Mouse (Mus musculus) midbrain, postnatal 0 days (tissue): Measurements from ENCODE around the gene Olfr1392. TPM values are rescaled to one million over a fixed set of nuclear protein-coding genes. Genes with fewer than 3 reads are reported as not detected.

Experiments used
- ATAC-seq: fragments of 200-750 bp; cut with Nextera tagmentation; 2 replicates; pipeline ENCODE4 v1.8.0; 2017; ENCODE audit warnings: moderate number of reproducible peaks, mild to moderate bottlenecking, moderate TSS enrichment, moderate library complexity; ENCODE audit not compliant: low FRiP score
- DNase-seq: peaks from one replicate; pipeline ENCODE4 v3.0.0-alpha.2; 2015; ENCODE audit warnings: low spot score
- H3K27ac ChIP-seq: fragments of 300-500 bp; sonication (generic); 2 replicates; pipeline ENCODE4 v1.5.1; 2014; ENCODE audit warnings: low read depth, mild to moderate bottlenecking, low read length, mixed read lengths
- H3K27me3 ChIP-seq: fragments of 300-500 bp; sonication (generic); 2 replicates; pipeline ENCODE4 v1.6.1; 2014; ENCODE audit warnings: low read length, control low read depth, mixed read lengths; ENCODE audit not compliant: insufficient read depth
- H3K36me3 ChIP-seq: fragments of 300-500 bp; sonication (generic); 2 replicates; pipeline ENCODE4 v1.6.1; 2014; ENCODE audit warnings: low read length, control low read depth, mixed read lengths; ENCODE audit not compliant: insufficient read depth
- H3K4me1 ChIP-seq: fragments of 300-500 bp; sonication (generic); 2 replicates; pipeline ENCODE4 v1.6.1; 2014; ENCODE audit warnings: mild to moderate bottlenecking, control low read depth, antibody characterized with exemption, low read length, mixed read lengths; ENCODE audit not compliant: insufficient read depth
- H3K4me2 ChIP-seq: fragments of 300-500 bp; sonication (generic); 2 replicates; pipeline ENCODE4 v1.6.1; 2014; ENCODE audit warnings: low read depth, mild to moderate bottlenecking, low read length, mixed read lengths; ENCODE audit not compliant: poor library complexity, severe bottlenecking
- H3K4me3 ChIP-seq: fragments of 300-500 bp; sonication (generic); 2 replicates; pipeline ENCODE4 v1.5.1; 2014; ENCODE audit warnings: low read depth, mild to moderate bottlenecking, low read length, moderate library complexity
- H3K9ac ChIP-seq: fragments of 300-500 bp; sonication (generic); replicated peaks from 2 replicates; pipeline ENCODE4 v1.6.1; 2014; ENCODE audit warnings: mild to moderate bottlenecking, low read length, moderate library complexity, mixed read lengths; ENCODE audit not compliant: poor library complexity, severe bottlenecking
- H3K9me3 ChIP-seq: fragments of 300-500 bp; sonication (generic); 2 replicates; pipeline ENCODE4 v1.6.1; 2016; ENCODE audit warnings: low read length, control low read depth
- CTCF ChIP-seq: IDR thresholded peaks from 2 replicates; pipeline ENCODE4 v1.5.1; 2016; ENCODE audit warnings: antibody characterized with exemption, mild to moderate bottlenecking
- WGBS: fragments of 180-500 bp; shearing (Covaris S2); extraction: QIAGEN DNeasy Blood & Tissue Kit; methylation state at CpG from one replicate; pipeline ENCODE4 v1.1.7; 2014; 5-methylcytosine and 5-hydroxymethylcytosine counted together
- polyA plus RNA-seq: library from polyadenylated mRNA; unstranded; fragments of >200 nt; fragmentation: Nextera tagmentation; extraction: Ambion mirVana; gene quantifications from 2 replicates; pipeline ENCODE4 v1.2.1, GENCODE M21; 2015
- total RNA-seq: library from RNA; depleted of rRNA; stranded (reverse); fragments of >200 nt; gene quantifications from 2 replicates; pipeline ENCODE4 v1.2.3, GENCODE M21; 2014

Gene Olfr1392
- total and polyA plus RNA-seq, 2 experiments from 2014 or later = 0.14 to 0.60 TPM

GRCm38 (mm10) chr11:49249811-49250421 is 35.2 kb upstream of the Olfr1392 start:
- Histone ChIP-seq H3K4me3 (peak overlapping the region; percentile 59), H3K4me2 (peak overlapping the region; percentile 93), H3K27ac (peak overlapping the region; percentile 70), H3K36me3 (peaks cover 3% of the 10 kb centered on the region; the same call in 1 of the 2 replicates), H3K9me3 (no peaks in the 10 kb centered on the region), H3K9ac (peak overlapping the region; percentile 72), H3K4me1 (peaks cover 10% of the 10 kb centered on the region), H3K27me3 (no peaks in the 10 kb centered on the region)
- no peak for TF ChIP-seq CTCF
- WGBS = 36% methylated on average over 10 of the region's 10 CpGs
- ATAC-seq = no peak
- DNase-seq = no peak

- Histone ChIP-seq H3K9me3 (no peaks in the 10 kb centered on the region), H3K4me1 (peaks cover 10% of the 10 kb centered on the region), H3K4me2 (peak overlapping the region; percentile 93), H3K9ac (peak overlapping the region; percentile 72), H3K36me3 (peaks cover 3% of the 10 kb centered on the region; the same call in 1 of the 2 replicates), H3K27me3 (no peaks in the 10 kb centered on the region), H3K4me3 (peak overlapping the region; percentile 59), H3K27ac (peak overlapping the region; percentile 70)
- 5% methylated on average over 45 of the region's 45 CpGs for WGBS
- ATAC-seq (peak; percentile 85), DNase-seq (peak; percentile 66)
- TF ChIP-seq CTCF = peak; percentile 54
Measured at GRCm38 (mm10) chr11:49250422-49251379, 34.4 kb upstream of the Olfr1392 start.

GRCm38 (mm10) chr11:49251380-49251761 is 33.7 kb upstream of the Olfr1392 start:
- Histone ChIP-seq H3K4me2 (peak overlapping the region; percentile 93; the same call in 1 of the 2 replicates), H3K9me3 (no peaks in the 10 kb centered on the region), H3K27me3 (no peaks in the 10 kb centered on the region), H3K4me1 (peaks cover 7% of the 10 kb centered on the region), H3K27ac (no peak overlapping the region), H3K36me3 (peaks cover 3% of the 10 kb centered on the region; the same call in 1 of the 2 replicates), H3K4me3 (peak overlapping the region; percentile 59; the same call in 1 of the 2 replicates), H3K9ac (0 out of 2 replicates have a peak overlapping the region, but pooled peaks have one; percentile 72)
- TF ChIP-seq CTCF = no peak
- WGBS = 66% methylated on average over 7 of the region's 7 CpGs
- ATAC-seq = no peak
- DNase-seq = no peak

GRCm38 (mm10) chr11:49252048-49252447 is 33.0 kb upstream of the Olfr1392 start:
- H3K4me1 ChIP-seq = peaks cover 6% of the 10 kb centered on the region
- H3K4me3 ChIP-seq = no peak overlapping the region
- no peak overlapping the region for H3K4me2 ChIP-seq
- no peak overlapping the region for H3K9ac ChIP-seq
- no peaks in the 10 kb centered on the region for H3K9me3 ChIP-seq
- H3K27ac ChIP-seq = no peak overlapping the region
- 88% methylated on average over 5 of the region's 5 CpGs for WGBS
- ATAC-seq = no peak
- TF ChIP-seq CTCF = no peak
- no peak for DNase-seq
- peaks cover 3% of the 10 kb centered on the region; the same call in 1 of the 2 replicates for H3K36me3 ChIP-seq
- H3K27me3 ChIP-seq = no peaks in the 10 kb centered on the region

GRCm38 (mm10) chr11:49253035-49253434 is 32.0 kb upstream of the Olfr1392 start:
- no peak overlapping the region for H3K4me3 ChIP-seq
- no peak overlapping the region for H3K27ac ChIP-seq
- H3K27me3 ChIP-seq = no peaks in the 10 kb centered on the region
- no peak overlapping the region for H3K4me2 ChIP-seq
- H3K4me1 ChIP-seq = peaks cover 6% of the 10 kb centered on the region
- no peak for ATAC-seq
- H3K9ac ChIP-seq = no peak overlapping the region
- H3K36me3 ChIP-seq = peaks cover 3% of the 10 kb centered on the region; the same call in 1 of the 2 replicates
- no peak for DNase-seq
- no peak for TF ChIP-seq CTCF
- WGBS = 88% methylated on average over 6 of the region's 6 CpGs
- H3K9me3 ChIP-seq = no peaks in the 10 kb centered on the region
